Mouse (Mus musculus) midbrain, embryonic 11.5 days (tissue): ENCODE measurements at regions not wholly inside any gene's neighbourhood (a gene's known extent, or its start where the extent isn't known, plus 50 kb on each side); places are given as distances from the start of the nearest gene placed in this dataset.

Experiments
- ATAC-seq: fragments of 200-750 bp; cut with Nextera tagmentation; 2 replicates; pipeline ENCODE4 v1.8.0; 2017; ENCODE audit warnings: moderate TSS enrichment, moderate library complexity; ENCODE audit not compliant: low FRiP score
- DNase-seq: peaks from one replicate; pipeline ENCODE4 v3.0.0; 2015; ENCODE audit warnings: low spot score; ENCODE audit errors: missing footprints
- H3K27ac ChIP-seq: fragments of 300-500 bp; sonication (generic); 2 replicates; pipeline ENCODE4 v1.5.1; 2014; ENCODE audit warnings: low read depth, low read length
- H3K27me3 ChIP-seq: fragments of 300-500 bp; sonication (generic); 2 replicates; pipeline ENCODE4 v1.6.1; 2014; ENCODE audit warnings: mild to moderate bottlenecking, low read length, moderate library complexity, mixed read lengths; ENCODE audit not compliant: control insufficient read depth, insufficient read depth
- H3K36me3 ChIP-seq: fragments of 300-500 bp; sonication (generic); 2 replicates; pipeline ENCODE4 v1.6.1; 2014; ENCODE audit warnings: mild to moderate bottlenecking, low read length, moderate library complexity, mixed read lengths; ENCODE audit not compliant: control insufficient read depth, insufficient read depth
- H3K4me1 ChIP-seq: fragments of 300-500 bp; sonication (generic); 2 replicates; pipeline ENCODE4 v1.6.1; 2014; ENCODE audit warnings: low read length; ENCODE audit not compliant: control insufficient read depth, insufficient read depth
- H3K4me2 ChIP-seq: fragments of 300-500 bp; sonication (generic); 2 replicates; pipeline ENCODE4 v1.6.1; 2014; ENCODE audit warnings: mild to moderate bottlenecking, moderate library complexity
- H3K4me3 ChIP-seq: fragments of 300-500 bp; sonication (generic); 2 replicates; pipeline ENCODE4 v1.5.1; 2014; ENCODE audit warnings: low read depth, low read length
- H3K9ac ChIP-seq: fragments of 300-500 bp; sonication (generic); 2 replicates; pipeline ENCODE4 v1.6.1; 2014; ENCODE audit warnings: low read length
- H3K9me3 ChIP-seq: fragments of 300-500 bp; sonication (generic); 2 replicates; pipeline ENCODE4 v1.6.1; 2016; ENCODE audit warnings: low read length; ENCODE audit not compliant: control insufficient read depth
- WGBS: fragments of 180-500 bp; shearing (Covaris S2); extraction: QIAGEN DNeasy Blood & Tissue Kit; methylation state at CpG from one replicate; pipeline ENCODE4 v1.1.7; 2014; 5-methylcytosine and 5-hydroxymethylcytosine counted together

DNA sequence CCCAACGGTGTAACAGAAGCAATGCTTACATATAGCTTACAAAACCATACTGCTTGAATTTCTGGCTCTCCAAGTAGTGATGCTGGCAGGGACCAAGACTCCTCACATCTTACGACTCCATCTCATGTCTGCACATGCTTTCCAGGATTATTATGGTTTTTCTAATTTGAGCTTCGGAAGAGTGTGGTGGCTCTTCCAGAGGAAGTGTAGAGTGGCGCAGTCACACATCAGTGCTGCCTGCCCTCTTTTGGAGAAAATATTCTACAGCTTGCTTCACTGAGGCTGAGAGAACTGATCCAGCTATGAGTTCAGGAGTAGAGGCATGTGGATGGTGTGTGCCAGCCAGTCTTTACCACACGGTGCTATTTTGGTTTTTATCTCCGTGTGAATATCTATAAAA is 217.4 kb downstream of the Otol1 start:
- H3K9ac ChIP-seq = no peak overlapping the region
- WGBS = 95% methylated on average over 6 of the region's 6 CpGs
- no peaks in the 10 kb centered on the region for H3K36me3 ChIP-seq
- no peak overlapping the region for H3K4me2 ChIP-seq
- DNase-seq = no peak
- no peaks in the 10 kb centered on the region for H3K9me3 ChIP-seq
- no peak overlapping the region for H3K27ac ChIP-seq
- H3K4me3 ChIP-seq = no peak overlapping the region
- H3K4me1 ChIP-seq = no peaks in the 10 kb centered on the region
- no peak for ATAC-seq
- H3K27me3 ChIP-seq = no peaks in the 10 kb centered on the region

DNA sequence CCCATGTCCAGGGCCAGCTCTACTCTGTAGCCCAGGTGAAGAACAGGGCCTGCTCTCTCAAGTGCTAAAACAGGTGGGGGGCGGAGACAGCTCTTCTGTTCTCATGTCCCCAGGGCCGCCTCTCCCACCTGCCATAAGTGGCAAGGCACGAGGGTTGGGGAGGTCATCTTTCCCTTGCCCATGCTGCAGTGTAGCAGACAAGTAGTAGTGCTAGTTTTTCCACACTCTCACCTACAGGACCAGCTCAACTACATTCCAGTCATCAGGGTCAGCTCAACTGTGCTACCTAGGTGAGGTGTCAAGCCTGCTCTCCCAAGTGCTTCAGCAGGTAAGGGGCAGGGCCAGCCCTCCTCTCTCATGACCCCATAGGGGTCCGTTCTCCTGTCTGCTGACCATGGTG is 219.8 kb downstream of the Otol1 start:
- H3K27ac ChIP-seq = no peak overlapping the region
- DNase-seq (peak; percentile 6), ATAC-seq (no peak)
- H3K4me2 ChIP-seq = no peak overlapping the region
- 81% methylated on average over 4 of the region's 4 CpGs for whole genome bisulfite sequencing
- H3K9ac ChIP-seq = no peak overlapping the region
- H3K36me3 ChIP-seq = no peaks in the 10 kb centered on the region
- no peaks in the 10 kb centered on the region for H3K9me3 ChIP-seq
- no peak overlapping the region for H3K4me3 ChIP-seq
- no peaks in the 10 kb centered on the region for H3K4me1 ChIP-seq
- no peaks in the 10 kb centered on the region for H3K27me3 ChIP-seq

DNA sequence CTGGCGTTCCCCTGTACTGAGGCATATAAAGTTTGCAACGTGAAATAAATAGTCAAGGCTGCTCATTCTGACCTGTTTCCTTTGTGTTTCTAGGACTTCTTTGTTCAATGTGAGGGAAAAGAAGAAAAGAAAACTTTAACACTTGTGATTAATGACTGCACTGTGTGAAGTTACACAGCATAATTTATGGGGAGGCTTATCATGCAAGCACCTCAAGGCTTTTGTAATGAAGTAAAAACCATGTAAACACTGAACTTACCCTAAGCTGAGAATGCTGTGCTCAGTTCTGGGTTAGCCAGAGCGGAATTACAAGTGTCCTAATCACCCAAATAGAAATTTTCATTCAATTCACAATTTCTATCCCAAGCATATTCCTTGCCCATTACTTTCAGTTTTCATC is 241.2 kb downstream of the Otol1 start:
- Histone ChIP-seq H3K27me3 (no peaks in the 10 kb centered on the region), H3K36me3 (no peaks in the 10 kb centered on the region), H3K4me3 (no peak overlapping the region), H3K27ac (no peak overlapping the region), H3K4me1 (no peaks in the 10 kb centered on the region), H3K4me2 (no peak overlapping the region), H3K9ac (no peak overlapping the region), H3K9me3 (no peaks in the 10 kb centered on the region)
- no peak for DNase-seq
- WGBS = 59% methylated on average over 3 of the region's 3 CpGs
- ATAC-seq = no peak

DNA sequence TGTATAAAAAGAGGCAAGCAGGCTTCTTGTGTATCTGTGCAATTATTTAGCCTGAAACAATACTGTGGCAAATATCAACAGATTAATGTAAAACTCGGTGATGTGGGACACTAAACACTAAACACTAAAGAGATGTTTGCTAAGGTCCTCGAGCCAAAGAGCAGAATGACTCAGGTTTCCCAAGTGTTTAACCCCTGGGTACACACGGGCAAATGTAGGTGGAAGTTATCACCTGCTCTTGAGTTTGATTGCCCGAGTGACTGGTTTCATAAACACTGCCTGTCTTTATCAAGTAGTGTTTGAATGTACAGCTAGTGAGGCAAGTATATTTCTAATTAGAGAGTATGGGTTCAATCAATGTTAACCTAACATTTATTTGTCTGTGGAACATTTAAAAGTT is 242.5 kb downstream of the Otol1 start:
- ATAC-seq = no peak
- Histone ChIP-seq H3K27ac (no peak overlapping the region), H3K9me3 (no peaks in the 10 kb centered on the region)

DNA sequence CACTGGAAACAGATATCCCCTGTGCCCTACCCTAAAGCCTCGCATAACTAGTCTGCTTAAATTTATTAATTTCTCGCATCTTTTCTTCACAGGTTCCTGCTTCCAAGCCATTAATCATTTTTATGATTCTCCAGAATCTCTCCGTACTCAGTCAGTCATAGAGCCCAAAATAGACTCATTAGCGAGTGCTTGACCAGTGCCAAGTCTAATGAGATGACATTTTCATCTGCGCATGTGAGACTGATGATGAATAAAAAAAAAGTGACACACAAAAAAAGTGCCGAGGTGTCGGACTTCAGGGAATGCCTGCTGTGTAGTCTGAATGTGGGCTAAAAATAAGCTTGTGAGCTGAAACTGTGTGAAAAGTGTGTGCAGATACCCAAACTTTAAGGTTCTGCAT is 243.3 kb downstream of the Otol1 start:
- no peaks in the 10 kb centered on the region for H3K36me3 ChIP-seq
- H3K4me1 ChIP-seq = no peaks in the 10 kb centered on the region
- no peak overlapping the region for H3K4me3 ChIP-seq
- no peaks in the 10 kb centered on the region for H3K27me3 ChIP-seq
- DNase-seq (no peak), ATAC-seq (no peak)
- WGBS = 84% methylated on average over 7 of the region's 7 CpGs
- no peak overlapping the region for H3K4me2 ChIP-seq
- no peaks in the 10 kb centered on the region for H3K9me3 ChIP-seq
- no peak overlapping the region for H3K9ac ChIP-seq
- no peak overlapping the region for H3K27ac ChIP-seq

More for the DNA sequence above, 242.5 kb downstream of the Otol1 start:
- DNase-seq = no peak
- no peak overlapping the region for H3K4me3 ChIP-seq
- no peaks in the 10 kb centered on the region for H3K4me1 ChIP-seq
- H3K9ac ChIP-seq = no peak overlapping the region
- H3K36me3 ChIP-seq = no peaks in the 10 kb centered on the region
- WGBS = 79% methylated on average over 4 of the region's 4 CpGs
- no peaks in the 10 kb centered on the region for H3K27me3 ChIP-seq
- H3K4me2 ChIP-seq = no peak overlapping the region

DNA sequence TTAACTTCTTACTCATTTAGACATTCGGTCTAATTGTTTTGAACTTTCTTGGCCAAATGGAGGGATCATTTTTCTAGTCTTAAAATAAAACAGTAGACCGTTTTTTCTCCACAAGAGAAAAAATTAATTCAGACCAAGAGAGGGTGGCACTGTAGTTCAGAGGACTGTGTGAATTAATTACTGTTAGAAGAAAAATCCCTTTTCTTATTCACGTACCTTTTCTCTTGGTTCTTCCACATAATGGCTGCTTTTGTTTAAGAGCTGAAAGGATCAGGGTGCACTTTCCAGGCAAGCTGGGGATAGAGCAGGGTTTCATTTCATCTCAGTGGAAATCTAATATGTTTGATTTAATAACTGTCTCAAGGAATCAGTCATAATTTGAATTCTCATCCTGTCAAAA is 255.9 kb downstream of the Otol1 start:
- DNase-seq (no peak), ATAC-seq (no peak)
- Histone ChIP-seq H3K4me2 (no peak overlapping the region), H3K36me3 (no peaks in the 10 kb centered on the region), H3K27me3 (no peaks in the 10 kb centered on the region), H3K9me3 (no peaks in the 10 kb centered on the region), H3K4me3 (no peak overlapping the region), H3K27ac (no peak overlapping the region), H3K9ac (no peak overlapping the region), H3K4me1 (no peaks in the 10 kb centered on the region)
- 57% methylated on average over 3 of the region's 3 CpGs for WGBS

DNA sequence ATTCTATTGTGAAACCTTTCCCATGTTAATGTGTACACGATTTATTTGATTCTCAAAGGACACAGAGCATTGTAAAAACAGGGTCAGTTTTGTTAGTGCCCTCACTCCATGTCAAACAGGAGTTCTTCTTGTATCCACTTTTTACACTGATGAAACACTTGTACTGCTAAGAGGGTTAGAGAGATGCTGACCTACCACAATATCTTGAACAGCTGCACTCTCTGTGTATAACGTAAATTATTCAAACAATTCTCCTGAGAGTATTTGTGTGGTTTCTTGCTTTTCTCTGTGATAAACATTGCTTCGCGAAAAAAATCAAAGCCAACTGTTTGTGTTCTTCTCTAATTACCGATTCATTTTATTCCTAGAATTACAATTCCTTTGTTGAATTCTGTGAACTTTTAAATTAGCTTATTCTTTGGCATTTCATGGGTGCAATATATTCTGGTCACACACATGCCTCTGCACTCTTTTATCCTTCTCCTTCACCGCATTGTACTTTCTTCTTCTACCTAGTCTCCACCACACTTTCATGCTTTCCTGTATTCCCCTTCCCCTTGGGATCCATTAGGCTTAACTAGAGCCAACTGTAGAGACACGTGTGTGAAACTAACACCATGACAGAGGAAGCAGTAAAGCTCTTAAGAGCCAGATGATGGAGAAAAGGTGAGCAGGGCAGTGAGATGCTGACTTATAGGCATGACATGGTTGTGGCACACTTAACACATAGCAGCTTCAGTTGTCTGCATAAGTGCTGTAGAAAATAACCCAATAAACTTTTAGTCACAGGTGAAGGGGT is 281.4 kb downstream of the Otol1 start:
- Histone ChIP-seq H3K4me1 (no peaks in the 10 kb centered on the region), H3K9ac (no peak overlapping the region), H3K27ac (no peak overlapping the region), H3K27me3 (no peaks in the 10 kb centered on the region), H3K4me2 (no peak overlapping the region), H3K9me3 (no peaks in the 10 kb centered on the region), H3K4me3 (no peak overlapping the region), H3K36me3 (no peaks in the 10 kb centered on the region)
- WGBS = 71% methylated on average over 7 of the region's 7 CpGs
- DNase-seq (no peak), ATAC-seq (no peak)

DNA sequence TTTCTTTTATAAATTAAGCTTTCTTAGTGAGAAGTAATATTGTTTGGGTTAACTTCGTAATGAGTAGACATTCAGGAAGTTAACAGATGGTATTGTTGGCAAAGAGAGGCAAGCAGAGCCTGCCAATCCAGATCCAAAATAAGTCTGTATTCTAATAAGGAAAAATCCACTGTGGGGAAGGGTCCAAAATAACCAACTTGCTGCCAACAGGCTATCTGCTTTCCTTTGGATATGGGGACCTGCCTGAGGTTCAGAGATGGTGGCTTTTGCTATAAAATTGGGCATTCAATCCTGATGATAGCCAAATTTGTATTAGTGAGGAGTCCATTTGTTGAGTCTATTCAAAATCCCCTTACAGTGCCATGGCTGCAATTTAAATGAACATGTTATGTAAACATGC is 300.1 kb downstream of the Otol1 start:
- ATAC-seq = no peak
- Histone ChIP-seq H3K9me3 (no peaks in the 10 kb centered on the region), H3K4me2 (no peak overlapping the region), H3K4me1 (no peaks in the 10 kb centered on the region), H3K4me3 (no peak overlapping the region), H3K36me3 (no peaks in the 10 kb centered on the region), H3K27ac (no peak overlapping the region), H3K27me3 (no peaks in the 10 kb centered on the region), H3K9ac (no peak overlapping the region)
- DNase-seq = no peak
- WGBS = 90% methylated on average over 1 of the region's 1 CpGs

DNA sequence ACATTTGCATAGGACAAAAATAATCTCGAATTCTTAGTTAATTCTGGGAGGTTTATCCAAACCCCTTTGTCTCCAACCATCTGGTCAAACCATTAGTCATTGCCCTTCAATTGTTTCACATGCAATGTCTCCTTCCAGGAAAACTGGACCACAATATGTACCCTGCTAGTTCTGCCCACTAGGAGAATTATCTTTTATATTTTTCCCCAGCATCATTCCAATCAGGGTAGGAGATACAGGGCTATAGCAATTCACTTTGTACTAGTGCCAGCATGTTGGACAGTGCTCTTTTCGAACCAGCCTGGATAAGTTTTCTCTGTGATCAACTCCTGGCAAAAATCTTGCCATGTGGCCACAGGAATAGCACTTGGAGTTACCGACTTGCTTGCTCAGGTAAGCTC is 300.6 kb downstream of the Otol1 start:
- H3K27me3 ChIP-seq = no peaks in the 10 kb centered on the region
- 81% methylated on average over 3 of the region's 3 CpGs for WGBS
- H3K4me3 ChIP-seq = no peak overlapping the region
- DNase-seq (no peak), ATAC-seq (no peak)
- no peaks in the 10 kb centered on the region for H3K4me1 ChIP-seq
- H3K9me3 ChIP-seq = no peaks in the 10 kb centered on the region
- H3K27ac ChIP-seq = no peak overlapping the region
- no peaks in the 10 kb centered on the region for H3K36me3 ChIP-seq
- no peak overlapping the region for H3K9ac ChIP-seq
- no peak overlapping the region for H3K4me2 ChIP-seq
